Mouse (Mus musculus): ENCODE results near the gene Irgc1. TPM values are rescaled to one million over a fixed set of nuclear protein-coding genes. Genes with fewer than 3 reads are reported as not detected.

Gene Irgc1
- polyA plus RNA-seq, 1 experiment: 7.9 TPM

- DNase-seq (ENCODE audit: low read depth): no peak
Measured at GRCm38 (mm10) chr7:24472442-24472841, 20.3 kb upstream of the Irgc1 start.

- DNase-seq (ENCODE audit: low read depth): no peak
Measured at GRCm38 (mm10) chr7:24470356-24470755, 18.3 kb upstream of the Irgc1 start.

GRCm38 (mm10) chr7:24469126-24469525 is 17.0 kb upstream of the Irgc1 start:
- no peak for DNase-seq (ENCODE audit: low read depth)

GRCm38 (mm10) chr7:24467886-24468285 is 15.8 kb upstream of the Irgc1 start:
- no peak for DNase-seq (ENCODE audit: low read depth)

- no peak for DNase-seq (ENCODE audit: low read depth)
Measured at GRCm38 (mm10) chr7:24466835-24467234, 14.7 kb upstream of the Irgc1 start.

- DNase-seq (ENCODE audit: low read depth): no peak
Measured at GRCm38 (mm10) chr7:24462388-24463319, 10.6 kb upstream of the Irgc1 start, which contains the start of gene Plaur. Plaur (plus strand) TSS chr7:24462484.

- DNase-seq (ENCODE audit: low read depth): no peak
Measured at GRCm38 (mm10) chr7:24461376-24462051, 9.4 kb upstream of the Irgc1 start.

GRCm38 (mm10) chr7:24459843-24460242 is 7.7 kb upstream of the Irgc1 start:
- DNase-seq (ENCODE audit: low read depth): no peak

- DNase-seq (ENCODE audit: low read depth): no peak
Measured at GRCm38 (mm10) chr7:24459440-24459839, 7.3 kb upstream of the Irgc1 start.

- DNase-seq (ENCODE audit: low read depth): no peak
Measured at GRCm38 (mm10) chr7:24457726-24458370, 5.8 kb upstream of the Irgc1 start.

GRCm38 (mm10) chr7:24455726-24456125 is 3.6 kb upstream of the Irgc1 start:
- DNase-seq (ENCODE audit: low read depth): no peak

GRCm38 (mm10) chr7:24454199-24454598 is 2.1 kb upstream of the Irgc1 start:
- no peak for DNase-seq (ENCODE audit: low read depth)

- DNase-seq (ENCODE audit: low read depth): no peak
Measured at GRCm38 (mm10) chr7:24450585-24451017, 1.5 kb downstream of the Irgc1 start.

- DNase-seq (ENCODE audit: low read depth): no peak
Measured at GRCm38 (mm10) chr7:24448782-24449517, 3.1 kb downstream of the Irgc1 start.

- no peak for DNase-seq (ENCODE audit: low read depth)
Measured at GRCm38 (mm10) chr7:24446697-24447340, 5.3 kb downstream of the Irgc1 start.

- no peak for DNase-seq (ENCODE audit: low read depth)
Measured at GRCm38 (mm10) chr7:24445266-24445926, 6.7 kb downstream of the Irgc1 start.

GRCm38 (mm10) chr7:24442313-24442712 is 9.8 kb downstream of the Irgc1 start:
- no peak for DNase-seq (ENCODE audit: low read depth)

GRCm38 (mm10) chr7:24441785-24442184 is 10.3 kb downstream of the Irgc1 start:
- DNase-seq (ENCODE audit: low read depth): no peak

- DNase-seq (ENCODE audit: low read depth): no peak
Measured at GRCm38 (mm10) chr7:24439891-24440290, 12.2 kb downstream of the Irgc1 start.

GRCm38 (mm10) chr7:24439191-24439590 is 12.9 kb downstream of the Irgc1 start:
- DNase-seq (ENCODE audit: low read depth): no peak

- no peak for DNase-seq (ENCODE audit: low read depth)
Measured at GRCm38 (mm10) chr7:24437981-24438380, 14.1 kb downstream of the Irgc1 start.
